Comparison of ENCODE assay signal across 10 mouse cellular contexts in the genomic region with DNA sequence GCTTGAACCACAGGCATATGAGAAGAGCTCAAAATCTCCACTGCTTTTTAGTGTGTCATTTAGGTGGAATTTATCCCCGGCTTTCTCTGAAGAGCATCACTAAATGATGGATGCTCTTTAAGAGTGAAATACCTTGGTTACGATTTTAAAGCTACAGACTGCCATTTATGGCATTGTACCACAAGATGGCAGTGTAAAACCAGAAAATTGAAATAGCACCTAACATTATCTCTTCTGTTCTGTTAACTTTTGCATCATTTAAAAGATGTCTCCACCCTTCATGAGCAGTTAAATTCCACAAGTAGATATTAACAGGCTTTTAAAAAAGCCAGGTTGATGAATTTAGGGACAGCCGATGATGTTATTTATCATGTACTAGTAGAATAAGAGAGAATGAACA.
DNase-seq lines count a peak whose midpoint lies in the region; ATAC-seq lines count a peak whose summit lies in the region.
"Had no signal": no experiment of that assay in that cellular context is flagged by ENCODE, and none has a peak within 500 bp of the region (broad histone marks: within the 10 kb centered on the region; RNA-seq: fewer than 3 reads in every experiment).

No protein-coding gene starts in this region.

- H3K27me3 ChIP-seq in kidney, embryonic 16.5 days (ENCODE audit: insufficient read depth, low read length): no peaks in the 10 kb centered on the region

- peaks cover 23% of the 10 kb centered on the region for H3K36me3 ChIP-seq in kidney, embryonic 16.5 days (ENCODE audit: insufficient read depth, low read length)

- DNase-seq in kidney, adult 9 months: peak; percentile 39
- peak; percentile 5 for DNase-seq in thymus, postnatal 0 days (ENCODE audit: low spot score)
- no peak for DNase-seq in thymus, postnatal 25 days
- peak; percentile 22 for DNase-seq in c-Kit-positive CD71-positive TER-119-negative erythroid progenitor cells, embryonic 14.5 days (ENCODE audit: low read depth)
- DNase-seq in T-cell, adult 2 months (ENCODE audit: low spot score): no peak
- DNase-seq: cerebellum, adult 11-12 months; gastrocnemius, postnatal 25 days; right cerebral cortex, postnatal 25 days had no signal

- H3K4me3 ChIP-seq in kidney, embryonic 16.5 days (ENCODE audit: low read length): no peak overlapping the region

- H3K9me3 ChIP-seq in kidney, embryonic 16.5 days (ENCODE audit: low read length): no peaks in the 10 kb centered on the region

- no peaks in the 10 kb centered on the region for H3K4me1 ChIP-seq in kidney, embryonic 16.5 days (ENCODE audit: insufficient read depth, low read length)

- 63% methylated on average over 3 of the region's 3 CpGs for WGBS in kidney, embryonic 16.5 days

- H3K27ac ChIP-seq in kidney, embryonic 16.5 days (ENCODE audit: low read length): no peak overlapping the region

- no peak overlapping the region for H3K9ac ChIP-seq in kidney, embryonic 16.5 days (replicated peaks; ENCODE audit: low read length)

- ATAC-seq in kidney, embryonic 16.5 days (ENCODE audit: low FRiP score, low TSS enrichment): no peak
- no peak for ATAC-seq in erythroid progenitor cell, adult 5-6 weeks (replicated peaks; ENCODE audit: low FRiP score, poor library complexity, severe bottlenecking)

- no peak overlapping the region for H3K4me2 ChIP-seq in kidney, embryonic 16.5 days (replicated peaks; ENCODE audit: low read depth, low read length)

Comparison
In these comparisons a context has a peak if more than half of its experiments do, and no peak if none do; other contexts are left out.
1. DNase-seq: peak in kidney, adult 9 months (single experiment), thymus, postnatal 0 days (single experiment) and c-Kit-positive CD71-positive TER-119-negative erythroid progenitor cells, embryonic 14.5 days (single experiment); none in thymus, postnatal 25 days (single experiment) and T-cell, adult 2 months (single experiment).